Mouse (Mus musculus) forebrain, embryonic 11.5 days (tissue): ENCODE measurements at regions not wholly inside any gene's neighbourhood (a gene's known extent, or its start where the extent isn't known, plus 50 kb on each side); places are given as distances from the start of the nearest gene placed in this dataset.
A peak's percentile ranks its signal among the peaks of the same experiment; 100 is the strongest.

Experiments
- ATAC-seq: fragments of 200-750 bp; cut with Nextera tagmentation; replicated peaks from 2 replicates; pipeline ENCODE4 v1.8.0; 2017; ENCODE audit warnings: moderate TSS enrichment; ENCODE audit not compliant: low FRiP score
- DNase-seq: peaks from one replicate; pipeline ENCODE4 v3.0.0-alpha.2; 2017; ENCODE audit warnings: low spot score
- H3K27ac ChIP-seq: fragments of 300-500 bp; sonication (generic); 2 replicates; pipeline ENCODE4 v1.5.1; 2014; ENCODE audit warnings: low read depth, low read length
- H3K27me3 ChIP-seq: fragments of 300-500 bp; sonication (generic); 2 replicates; pipeline ENCODE4 v1.6.1; 2014; ENCODE audit warnings: mild to moderate bottlenecking, low read length, mixed read lengths; ENCODE audit not compliant: control insufficient read depth, insufficient read depth
- H3K36me3 ChIP-seq: fragments of 300-500 bp; sonication (generic); 2 replicates; pipeline ENCODE4 v1.6.1; 2014; ENCODE audit warnings: mild to moderate bottlenecking, low read length, moderate library complexity, mixed read lengths; ENCODE audit not compliant: control insufficient read depth, insufficient read depth
- H3K4me1 ChIP-seq: fragments of 300-500 bp; sonication (generic); replicated peaks from 2 replicates; pipeline ENCODE4 v1.6.1; 2014; ENCODE audit warnings: low read length, mixed read lengths; ENCODE audit not compliant: control insufficient read depth, insufficient read depth
- H3K4me2 ChIP-seq: fragments of 300-500 bp; sonication (generic); 2 replicates; pipeline ENCODE4 v1.6.1; 2014; ENCODE audit warnings: low read depth, mild to moderate bottlenecking, low read length, moderate library complexity, mixed read lengths; ENCODE audit not compliant: severe bottlenecking
- H3K4me3 ChIP-seq: fragments of 300-500 bp; sonication (generic); 2 replicates; pipeline ENCODE4 v1.5.1; 2014; ENCODE audit warnings: low read depth, low read length
- H3K9ac ChIP-seq: fragments of 300-500 bp; sonication (generic); 2 replicates; pipeline ENCODE4 v1.6.1; 2014; ENCODE audit warnings: low read length
- H3K9me3 ChIP-seq: fragments of 300-500 bp; sonication (generic); 2 replicates; pipeline ENCODE4 v1.6.1; 2016; ENCODE audit warnings: low read length, mixed read lengths; ENCODE audit not compliant: control insufficient read depth
- WGBS: fragments of 180-500 bp; shearing (Covaris S2); extraction: QIAGEN DNeasy Blood & Tissue Kit; methylation state at CpG from one replicate; pipeline ENCODE4 v1.1.7; 2014; 5-methylcytosine and 5-hydroxymethylcytosine counted together

GRCm38 (mm10) chr15:59866701-59867100 is 149.7 kb downstream of the 4933412E24Rik start:
- no peak for DNase-seq
- no peaks in the 10 kb centered on the region for H3K27me3 ChIP-seq
- ATAC-seq, result no peak
- H3K9me3 ChIP-seq, result no peaks in the 10 kb centered on the region
- no peaks in the 10 kb centered on the region for H3K4me1 ChIP-seq
- H3K4me3 ChIP-seq, result no peak overlapping the region
- 87% methylated on average over 8 of the region's 8 CpGs for WGBS
- H3K36me3 ChIP-seq, result no peaks in the 10 kb centered on the region
- no peak overlapping the region for H3K27ac ChIP-seq
- no peak overlapping the region for H3K4me2 ChIP-seq
- H3K9ac ChIP-seq, result no peak overlapping the region

- DNase-seq, result peak; percentile 58
- no peak overlapping the region for H3K4me2 ChIP-seq
- ATAC-seq, result no peak
- 47% methylated on average over 18 of the region's 18 CpGs for WGBS
- no peak overlapping the region for H3K9ac ChIP-seq
- H3K27ac ChIP-seq, result no peak overlapping the region
- H3K4me3 ChIP-seq, result no peak overlapping the region
- no peaks in the 10 kb centered on the region for H3K36me3 ChIP-seq
- H3K27me3 ChIP-seq, result no peaks in the 10 kb centered on the region
- H3K9me3 ChIP-seq, result no peaks in the 10 kb centered on the region
- no peaks in the 10 kb centered on the region for H3K4me1 ChIP-seq
These were observed 151.5 kb downstream of the 4933412E24Rik start for GRCm38 (mm10) chr15:59864746-59865499.

- H3K36me3 ChIP-seq, result no peaks in the 10 kb centered on the region
- no peak overlapping the region for H3K4me3 ChIP-seq
- DNase-seq, result no peak
- H3K27ac ChIP-seq, result no peak overlapping the region
- H3K9me3 ChIP-seq, result no peaks in the 10 kb centered on the region
- no peaks in the 10 kb centered on the region for H3K27me3 ChIP-seq
- H3K4me1 ChIP-seq, result no peaks in the 10 kb centered on the region
- no peak overlapping the region for H3K4me2 ChIP-seq
- WGBS, result 76% methylated on average over 12 of the region's 12 CpGs
- ATAC-seq, result no peak
- no peak overlapping the region for H3K9ac ChIP-seq
These were observed 164.0 kb downstream of the 4933412E24Rik start for GRCm38 (mm10) chr15:59852271-59853000.

- 74% methylated on average over 7 of the region's 7 CpGs for WGBS
- Histone ChIP-seq H3K4me1 (no peaks in the 10 kb centered on the region), H3K4me2 (no peak overlapping the region), H3K27me3 (no peaks in the 10 kb centered on the region), H3K9me3 (no peaks in the 10 kb centered on the region), H3K4me3 (no peak overlapping the region), H3K36me3 (no peaks in the 10 kb centered on the region), H3K9ac (no peak overlapping the region), H3K27ac (no peak overlapping the region)
- ATAC-seq, result no peak
- no peak for DNase-seq
These were observed 171.2 kb downstream of the 4933412E24Rik start for GRCm38 (mm10) chr15:59845158-59845739.

GRCm38 (mm10) chr15:59836631-59837030 is 179.8 kb downstream of the 4933412E24Rik start:
- Histone ChIP-seq H3K4me3 (no peak overlapping the region), H3K9ac (no peak overlapping the region), H3K4me1 (no peaks in the 10 kb centered on the region), H3K9me3 (no peaks in the 10 kb centered on the region), H3K27ac (no peak overlapping the region), H3K4me2 (no peak overlapping the region), H3K36me3 (no peaks in the 10 kb centered on the region), H3K27me3 (no peaks in the 10 kb centered on the region)
- no peak for DNase-seq
- WGBS, result 88% methylated on average over 5 of the region's 5 CpGs
- ATAC-seq, result no peak

GRCm38 (mm10) chr15:59833232-59833631 is 183.2 kb downstream of the 4933412E24Rik start:
- H3K36me3 ChIP-seq, result no peaks in the 10 kb centered on the region

GRCm38 (mm10) chr15:59831481-59831880 is 184.9 kb downstream of the 4933412E24Rik start:
- Histone ChIP-seq H3K4me3 (no peak overlapping the region), H3K9ac (no peak overlapping the region), H3K27me3 (no peaks in the 10 kb centered on the region), H3K27ac (no peak overlapping the region), H3K4me2 (no peak overlapping the region), H3K36me3 (no peaks in the 10 kb centered on the region), H3K4me1 (no peaks in the 10 kb centered on the region), H3K9me3 (no peaks in the 10 kb centered on the region)
- DNase-seq, result no peak
- ATAC-seq, result no peak
- 90% methylated on average over 2 of the region's 2 CpGs for WGBS

More at GRCm38 (mm10) chr15:59833232-59833631, 183.2 kb downstream of the 4933412E24Rik start:
- DNase-seq (no peak), ATAC-seq (no peak)
- 81% methylated on average over 3 of the region's 3 CpGs for WGBS
- Histone ChIP-seq H3K4me3 (no peak overlapping the region), H3K9me3 (no peaks in the 10 kb centered on the region), H3K4me2 (no peak overlapping the region), H3K27me3 (no peaks in the 10 kb centered on the region), H3K4me1 (no peaks in the 10 kb centered on the region), H3K9ac (no peak overlapping the region), H3K27ac (no peak overlapping the region)

- Histone ChIP-seq H3K4me3 (no peak overlapping the region), H3K27me3 (no peaks in the 10 kb centered on the region), H3K4me2 (no peak overlapping the region), H3K4me1 (no peaks in the 10 kb centered on the region), H3K9me3 (no peaks in the 10 kb centered on the region), H3K9ac (no peak overlapping the region), H3K27ac (no peak overlapping the region), H3K36me3 (no peaks in the 10 kb centered on the region)
- 87% methylated on average over 17 of the region's 17 CpGs for WGBS
- ATAC-seq, result no peak
- no peak for DNase-seq
These were observed 185.6 kb downstream of the 4933412E24Rik start for GRCm38 (mm10) chr15:59830553-59831462.
